Mouse (Mus musculus): Measurements from ENCODE around the gene Ifna15.

GRCm38 (mm10) chr4:88571698-88572097 is 13.7 kb upstream of the Ifna15 start, which contains the start of gene Ifna14:
- TF ChIP-seq CTCF (IDR thresholded peaks at IDR 0.05; ENCODE audit: extremely low read depth, insufficient read depth, insufficient read length, insufficient replicate concordance) (no peak), POLR2A (IDR thresholded peaks at IDR 0.05; ENCODE audit: low read depth, low read length) (no peak)

Data from spleen, adult 2 months (tissue).